Mouse (Mus musculus) embryonic stem cell, embryonic (primary cell): ENCODE measurements around the gene Srxn1.

Source experiments
- CTCF ChIA-PET, 4 experiments: fragments of 300-600 bp in 2 of 4; fragments of 350-600 bp in 2 of 4; sonication (Branson Sonifier 250); formaldehyde crosslinking; loops; one replicate each; lab custom pipeline; 2022; ENCODE audit warnings: inconsistent platforms in 2 of 4; lab: Charles Lee
- POLR2A ChIA-PET, 4 experiments: fragments of 300-600 bp in 2 of 4; fragments of 350-600 bp in 2 of 4; sonication (Branson Sonifier 250); formaldehyde crosslinking; loops; one replicate each; lab custom pipeline; 2022; ENCODE audit warnings: antibody characterized with exemption in 4 of 4, inconsistent platforms in 1 of 4; lab: Charles Lee

The Srxn1 gene

DNA sequence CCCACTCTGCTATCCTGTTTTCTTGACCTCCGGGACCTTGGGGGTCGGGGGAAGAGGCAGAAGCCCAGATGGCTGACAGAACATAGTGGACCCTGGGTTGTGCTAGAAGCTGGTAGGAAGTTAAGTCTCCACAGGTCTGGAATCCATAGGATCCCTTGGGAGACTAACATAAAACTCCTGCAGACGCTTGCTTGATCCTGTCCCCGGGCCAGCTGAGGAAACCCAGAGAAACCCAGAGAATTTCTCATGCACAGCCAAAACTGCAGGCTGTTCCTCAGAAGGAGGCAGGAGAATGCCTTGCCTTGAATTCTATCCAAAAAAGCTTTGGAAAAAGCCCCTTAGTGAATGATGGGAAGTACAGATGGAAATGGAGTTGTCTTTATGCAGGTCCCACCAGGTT lies 21.9 kb upstream of the Srxn1 start:
- POLR2A ChIA-PET, result interaction anchor here in 1 of 4 experiments (0.6 to 1.7 kb wide), 4 partner anchors 22 to 260 kb away, joined by 3 to 6 read pairs (median 4); partner anchors contain the start of genes Srxn1 and Trib3
- CTCF ChIA-PET, result interaction anchor here (0.5 to 1.0 kb wide), 6 partner anchors 9 to 293 kb away, joined by 3 to 4 read pairs (median 3); partner anchors contain the start of genes Nrsn2 (in 1 of the 4) and Trib3 (in 1 of the 4)

DNA sequence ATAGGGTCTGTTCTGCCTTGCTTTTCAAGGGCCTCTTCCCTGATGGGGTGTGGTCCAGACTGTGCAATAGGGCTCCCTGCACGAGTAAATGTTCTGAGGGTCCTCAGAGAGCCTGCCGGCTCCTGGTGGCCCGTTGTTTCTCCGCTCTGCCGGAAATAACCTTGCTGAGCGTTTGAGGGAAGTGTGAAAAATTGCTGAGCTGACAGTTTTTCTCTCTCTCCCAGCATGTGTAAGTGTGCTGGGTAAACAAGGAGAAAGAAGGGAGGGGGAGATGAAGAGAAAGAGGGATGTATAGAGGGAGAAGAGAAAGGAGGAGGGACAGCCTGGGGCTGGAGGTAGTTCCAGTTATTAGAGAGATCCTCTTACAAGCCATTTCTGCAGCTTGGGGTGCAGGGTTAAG lies 21.0 kb upstream of the Srxn1 start:
- CTCF ChIA-PET, result interaction anchor here in 2 of 4 experiments (0.7 to 0.8 kb wide), 2 partner anchors 260 to 482 kb away, joined by 3 read pairs; partner anchors contain the start of gene Trib3 (in 1 of the 2)
- POLR2A ChIA-PET, result interaction anchor here in 2 of 4 experiments (0.7 to 1.7 kb wide), 5 partner anchors 8 to 259 kb away, joined by 3 to 6 read pairs (median 4); partner anchors contain the start of gene Trib3 (in 1 of the 2)

DNA sequence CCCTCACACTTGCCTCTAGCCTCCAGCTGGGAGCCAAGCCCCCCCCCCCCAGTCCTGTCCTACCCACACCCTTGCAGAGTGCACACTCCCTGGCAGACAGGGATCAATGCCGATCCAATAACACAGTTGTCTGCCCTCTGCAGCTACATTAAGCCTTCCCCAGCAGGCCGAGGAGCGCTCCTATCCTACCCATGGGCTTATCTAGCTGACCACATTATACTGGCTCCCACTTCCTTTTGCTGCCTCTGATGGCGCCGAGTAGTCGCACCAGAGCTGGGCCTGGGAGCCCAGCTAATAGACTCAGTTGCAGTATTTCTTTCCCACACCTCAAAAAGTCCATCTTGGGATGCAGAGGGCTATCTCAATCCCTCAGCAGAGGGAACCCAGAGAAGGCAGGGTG lies 19.9 kb upstream of the Srxn1 start:
- ChIA-PET CTCF (interaction anchor here in 1 of 4 experiments (0.7 kb wide), 1 partner anchor 155 kb away, joined by 4 read pairs; no protein-coding TSS in a partner anchor), POLR2A (interaction anchor here in 2 of 4 experiments (0.8 to 1.2 kb wide), 2 partner anchors 10 to 57 kb away, joined by 3 to 4 read pairs; no protein-coding TSS in a partner anchor)

DNA sequence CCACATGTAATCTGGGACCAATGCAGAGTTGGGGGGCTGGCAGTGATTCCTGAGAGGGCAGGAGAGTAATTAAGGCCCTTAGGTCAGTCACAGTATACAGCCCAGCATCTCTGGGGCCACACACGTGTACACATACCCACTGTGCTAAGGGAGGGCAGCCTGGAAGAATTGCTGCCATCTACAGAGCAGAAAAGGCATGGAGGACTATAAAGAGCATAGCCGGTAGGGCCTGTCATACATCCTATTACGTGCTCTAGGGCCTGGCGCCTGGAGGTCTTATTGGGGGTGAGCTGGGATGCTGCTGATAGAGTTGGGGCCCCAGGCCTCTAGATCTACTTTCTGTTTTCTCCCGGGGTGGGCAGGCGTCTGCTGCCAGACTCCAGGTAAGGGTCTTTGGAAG lies 18.9 kb upstream of the Srxn1 start:
- POLR2A ChIA-PET, result interaction anchor here in 1 of 4 experiments (1.0 to 1.2 kb wide), 2 partner anchors 11 to 63 kb away, joined by 3 read pairs; no protein-coding TSS in a partner anchor
- CTCF ChIA-PET, result interaction anchor here in 2 of 4 experiments (0.6 to 1.7 kb wide), 2 partner anchors 19 to 25 kb away, joined by 4 read pairs; no protein-coding TSS in a partner anchor

DNA sequence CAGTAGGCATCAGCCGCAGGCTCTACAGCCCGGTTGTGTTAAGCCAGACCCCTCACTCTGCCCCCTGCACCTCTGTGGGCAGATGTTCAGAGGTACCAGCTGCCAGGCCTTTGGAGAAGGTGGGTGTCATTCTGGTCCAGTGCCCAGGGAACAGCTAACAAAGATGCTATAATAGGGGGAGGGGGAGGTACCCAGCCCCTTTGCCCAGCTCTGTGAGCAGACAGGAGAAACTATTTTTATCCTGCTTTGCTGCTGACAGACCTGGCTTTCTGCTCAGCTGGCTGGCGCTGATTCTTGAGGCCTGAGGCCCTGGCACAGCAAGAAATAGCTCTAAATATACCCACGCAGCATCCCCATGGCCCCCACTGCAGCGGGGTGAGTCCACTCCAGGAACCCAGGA lies 18.2 kb upstream of the Srxn1 start:
- ChIA-PET CTCF (interaction anchor here in 2 of 4 experiments (0.6 to 1.7 kb wide), 3 partner anchors 25 to 350 kb away, joined by 3 to 4 read pairs (median 3); no protein-coding TSS in a partner anchor), POLR2A (interaction anchor here in 2 of 4 experiments (1.0 to 1.2 kb wide), 3 partner anchors 11 to 135 kb away, joined by 3 read pairs; no protein-coding TSS in a partner anchor)

GRCm38 (mm10) chr2:152089078-152089477 lies 16.2 kb upstream of the Srxn1 start:
- ChIA-PET POLR2A (interaction anchor here in 3 of 4 experiments (0.6 to 6.0 kb wide), 36 partner anchors 8 to 274 kb away, joined by 3 to 70 read pairs (median 4); partner anchors contain the start of genes Srxn1 (in 3 of the 3), Trib3 (in 2 of the 3), Csnk2a1 (in 1 of the 3) and Tcf15 (in 1 of the 3)), CTCF (interaction anchor here (0.5 to 2.8 kb wide), 96 partner anchors 8 to 520 kb away, joined by 3 to 30 read pairs (median 3); partner anchors contain the start of genes Trib3 (in 3 of the 4), Tcf15 (in 2 of the 4), Scrt2 (in 1 of the 4) and Srxn1 (in 1 of the 4))

DNA sequence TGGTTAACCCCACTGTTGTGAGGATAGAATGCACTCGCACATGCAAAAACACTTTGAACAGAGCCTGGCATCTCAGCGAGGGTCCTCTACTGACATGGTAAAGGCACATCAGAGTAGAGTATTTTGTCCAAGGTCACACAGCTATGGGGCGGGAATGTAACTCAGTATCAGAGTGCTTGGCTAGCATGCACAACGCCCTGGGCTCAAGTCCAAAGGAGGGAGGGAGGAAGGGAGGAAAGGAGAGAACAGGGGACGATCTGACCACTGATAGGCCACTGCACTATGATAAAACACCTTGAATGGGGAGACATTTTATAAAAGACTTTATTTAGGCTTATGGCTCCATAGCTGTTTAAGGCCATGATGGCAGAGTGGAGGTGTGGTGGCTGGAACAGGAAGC lies 15.7 kb upstream of the Srxn1 start:
- CTCF ChIA-PET, result interaction anchor here (0.5 to 2.8 kb wide), 94 partner anchors 8 to 520 kb away, joined by 3 to 30 read pairs (median 3); partner anchors contain the start of genes Trib3 (in 3 of the 4), Tcf15 (in 2 of the 4), Scrt2 (in 1 of the 4) and Srxn1 (in 1 of the 4)
- POLR2A ChIA-PET, result interaction anchor here in 3 of 4 experiments (0.6 to 6.0 kb wide), 35 partner anchors 8 to 854 kb away, joined by 3 to 70 read pairs (median 4); partner anchors contain the start of genes Srxn1 (in 3 of the 3), Trib3 (in 2 of the 3), Csnk2a1 (in 1 of the 3) and Tcf15 (in 1 of the 3)

GRCm38 (mm10) chr2:152090486-152090885 lies 14.8 kb upstream of the Srxn1 start:
- CTCF ChIA-PET, result interaction anchor here in 2 of 4 experiments (0.9 to 2.8 kb wide), 7 partner anchors 14 to 464 kb away, joined by 3 to 23 read pairs (median 4); partner anchors contain the start of gene Trib3 (in 2 of the 2)
- POLR2A ChIA-PET, result interaction anchor here in 2 of 4 experiments (0.6 to 6.0 kb wide), 9 partner anchors 13 to 854 kb away, joined by 3 to 70 read pairs (median 5); partner anchors contain the start of genes Srxn1 (in 2 of the 2), Trib3 (in 2 of the 2) and Tbc1d20 (in 1 of the 2)

DNA sequence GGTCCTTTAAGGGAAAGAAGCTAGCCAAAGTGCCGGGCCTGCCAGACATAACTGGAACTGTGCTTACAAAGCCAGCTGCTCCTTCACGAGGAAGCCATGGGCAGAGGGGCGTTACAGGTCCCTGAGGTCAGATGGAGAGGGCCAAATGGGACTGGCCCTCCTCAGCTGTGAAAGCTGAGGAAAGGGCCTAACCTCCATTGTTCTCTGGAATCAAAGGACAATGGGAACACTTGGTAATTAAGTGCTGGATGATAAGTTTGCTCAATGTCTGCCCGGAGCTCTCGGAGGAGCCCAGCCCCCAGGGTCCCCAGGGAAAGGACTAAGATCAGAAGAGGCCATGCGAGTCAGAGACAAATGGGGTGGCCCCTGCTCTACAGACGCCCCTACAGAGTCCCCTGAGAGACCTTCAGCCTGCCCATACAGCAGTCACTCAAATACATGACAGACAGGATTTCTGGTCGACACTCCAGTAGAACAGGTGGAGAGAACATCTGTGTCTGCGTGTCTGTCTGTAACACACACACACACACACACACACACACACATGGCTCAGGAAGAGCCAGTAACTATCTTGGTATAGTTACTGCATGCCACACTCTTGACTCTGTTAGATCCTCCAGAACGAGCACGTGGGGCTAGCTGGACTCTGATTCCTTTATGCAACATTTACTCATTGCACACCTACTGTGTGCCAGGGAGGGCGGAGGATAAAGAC lies 13.8 kb upstream of the Srxn1 start:
- POLR2A ChIA-PET, result interaction anchor here in 3 of 4 experiments (0.6 to 6.0 kb wide), 17 partner anchors 7 to 1055 kb away, joined by 3 to 70 read pairs (median 3); partner anchors contain the start of genes Srxn1 (in 2 of the 3), Trib3 (in 2 of the 3), Tbc1d20 (in 1 of the 3) and Tcf15 (in 1 of the 3)
- CTCF ChIA-PET, result interaction anchor here in 2 of 4 experiments (0.7 to 2.8 kb wide), 7 partner anchors 13 to 272 kb away, joined by 3 to 23 read pairs (median 3); partner anchors contain the start of gene Trib3 (in 1 of the 2)

- POLR2A ChIA-PET, result interaction anchor here in 3 of 4 experiments (0.5 to 6.0 kb wide), 22 partner anchors 9 to 268 kb away, joined by 3 to 70 read pairs (median 4); partner anchors contain the start of genes Srxn1 (in 2 of the 3), Tcf15 (in 2 of the 3) and Trib3 (in 2 of the 3)
Measured at GRCm38 (mm10) chr2:152092927-152093326, 12.4 kb upstream of the Srxn1 start.

GRCm38 (mm10) chr2:152093356-152093792 lies 11.9 kb upstream of the Srxn1 start:
- ChIA-PET CTCF (interaction anchor here in 2 of 4 experiments (0.6 to 1.3 kb wide), 5 partner anchors 13 to 270 kb away, joined by 3 to 5 read pairs (median 4); no protein-coding TSS in a partner anchor), POLR2A (interaction anchor here in 3 of 4 experiments (0.5 to 6.0 kb wide), 22 partner anchors 8 to 270 kb away, joined by 3 to 70 read pairs (median 4); partner anchors contain the start of genes Srxn1 (in 3 of the 3), Tcf15 (in 2 of the 3) and Trib3 (in 2 of the 3))

More at GRCm38 (mm10) chr2:152092927-152093326, 12.4 kb upstream of the Srxn1 start:
- CTCF ChIA-PET, result interaction anchor here in 2 of 4 experiments (1.0 to 1.3 kb wide), 5 partner anchors 13 to 271 kb away, joined by 3 to 5 read pairs (median 4); no protein-coding TSS in a partner anchor

DNA sequence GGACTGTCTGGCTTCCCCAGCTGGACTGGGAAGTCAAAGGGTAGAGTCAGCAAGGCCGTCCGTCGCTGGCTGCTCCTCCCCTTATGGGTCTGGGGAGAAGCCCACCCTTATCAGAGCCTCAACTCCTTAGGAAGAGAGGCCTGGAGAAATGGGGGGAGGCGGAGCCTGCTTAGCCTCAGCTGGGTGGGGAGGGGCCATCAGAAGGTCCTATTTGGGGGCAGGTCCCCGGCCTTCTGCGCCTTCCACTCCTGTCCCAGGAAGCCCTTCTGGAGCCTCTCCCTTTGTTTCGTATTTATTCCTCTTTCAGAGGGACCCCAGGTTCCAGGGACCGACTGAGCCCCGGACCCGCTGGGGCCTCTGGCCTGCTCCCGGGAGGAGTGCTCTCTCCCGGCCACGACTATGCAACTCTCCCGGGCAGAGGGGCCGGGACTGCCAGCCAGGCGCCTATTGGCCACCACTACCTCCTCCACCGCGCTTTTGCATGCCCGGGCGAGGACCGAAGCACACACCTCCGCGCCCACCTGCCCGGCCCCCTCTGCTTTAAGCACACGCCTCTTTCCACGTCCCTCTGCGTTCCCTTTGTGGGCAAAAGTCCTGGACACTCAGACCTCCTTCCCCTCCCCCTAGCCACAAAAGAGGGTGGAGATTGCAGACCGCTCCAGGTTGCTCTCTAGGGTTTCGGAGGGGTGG lies 10.3 kb upstream of the Srxn1 start:
- CTCF ChIA-PET, result interaction anchor here in 3 of 4 experiments (0.5 to 1.9 kb wide), 9 partner anchors 17 to 268 kb away, joined by 3 to 7 read pairs (median 3); partner anchors contain the start of gene Trib3 (in 1 of the 3)
- POLR2A ChIA-PET, result interaction anchor here (0.5 to 5.2 kb wide), 42 partner anchors 8 to 268 kb away, joined by 3 to 47 read pairs (median 4); partner anchors contain the start of genes Srxn1 (in 3 of the 4), Trib3 (in 2 of the 4) and Tcf15 (in 1 of the 4)

GRCm38 (mm10) chr2:152096922-152097321 lies 8.4 kb upstream of the Srxn1 start:
- ChIA-PET POLR2A (interaction anchor here in 3 of 4 experiments (0.6 to 5.2 kb wide), 19 partner anchors 8 to 254 kb away, joined by 3 to 47 read pairs (median 4); partner anchors contain the start of genes Srxn1 (in 3 of the 3) and Tcf15 (in 1 of the 3)), CTCF (interaction anchor here in 3 of 4 experiments (0.6 to 2.2 kb wide), 7 partner anchors 8 to 202 kb away, joined by 3 to 9 read pairs (median 4); no protein-coding TSS in a partner anchor)

DNA sequence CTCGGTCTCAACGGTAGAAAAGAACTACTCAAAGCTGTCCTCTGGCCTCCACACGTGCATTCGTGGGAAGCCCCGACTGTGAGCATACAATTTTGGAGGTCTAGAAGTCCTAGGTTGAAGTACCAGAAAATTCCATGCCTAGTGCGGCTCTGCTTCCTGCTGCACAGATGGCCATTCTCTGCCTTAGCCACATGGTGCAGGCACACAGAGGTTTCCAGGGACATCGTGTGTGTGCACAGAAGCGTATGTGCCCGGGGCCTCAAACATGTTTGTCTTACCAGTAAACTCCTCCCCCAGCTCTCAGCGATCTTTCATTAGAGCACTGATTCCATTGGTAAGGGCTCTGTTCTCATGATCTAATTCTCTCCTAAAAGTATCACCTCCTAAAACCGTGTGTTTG lies 7.4 kb upstream of the Srxn1 start:
- POLR2A ChIA-PET, result interaction anchor here in 3 of 4 experiments (0.6 to 5.2 kb wide), 16 partner anchors 8 to 317 kb away, joined by 3 to 47 read pairs (median 4); partner anchors contain the start of genes Srxn1 (in 2 of the 3) and Zcchc3 (in 1 of the 3)
- CTCF ChIA-PET, result interaction anchor here in 2 of 4 experiments (0.6 to 2.2 kb wide), 6 partner anchors 9 to 396 kb away, joined by 3 to 9 read pairs (median 4); no protein-coding TSS in a partner anchor

- ChIA-PET POLR2A (interaction anchor here in 2 of 4 experiments (0.6 to 1.6 kb wide), 6 partner anchors 8 to 244 kb away, joined by 3 to 8 read pairs (median 4); partner anchors contain the start of gene Trib3 (in 1 of the 2)), CTCF (interaction anchor here in 1 of 4 experiments (0.9 to 1.6 kb wide), 2 partner anchors 10 to 79 kb away, joined by 4 to 7 read pairs; no protein-coding TSS in a partner anchor)
Measured at GRCm38 (mm10) chr2:152099538-152099937, 5.8 kb upstream of the Srxn1 start.
